Mouse (Mus musculus): Measurements from ENCODE around the gene Smarcd2. TPM values are rescaled to one million over a fixed set of nuclear protein-coding genes. Genes with fewer than 3 reads are reported as not detected.

Smarcd2 gene
- total and polyA plus RNA-seq, 3 experiments = 94.3 to 116 (median 110) TPM

DNA sequence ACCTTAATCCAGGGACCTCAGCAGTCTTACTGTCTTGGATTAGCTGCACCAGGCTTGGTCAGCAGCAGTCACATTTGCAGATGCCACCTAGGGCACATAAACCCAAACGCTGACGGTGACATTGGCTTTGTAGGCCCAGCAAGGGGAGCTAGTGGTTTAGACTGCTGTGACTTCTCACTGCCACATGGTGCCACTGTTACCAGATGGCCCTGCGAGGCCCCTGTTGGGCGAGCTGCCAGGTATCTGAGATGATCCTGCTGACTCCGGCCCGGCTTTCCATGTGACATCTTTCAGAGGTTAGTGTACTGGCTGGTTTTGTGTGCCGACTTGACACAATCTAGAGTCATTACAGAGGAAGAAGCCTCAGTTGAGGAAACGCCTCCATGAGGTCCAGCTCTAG, 16.6 kb upstream of the Smarcd2 start:
- Histone ChIP-seq H3K79me2 (replicated peaks; ENCODE audit: control insufficient read depth, extremely low read depth, insufficient read depth, poor library complexity, severe bottlenecking) (no peaks in the 10 kb centered on the region), H3K4me1 (ENCODE audit: control insufficient read depth in 1 of 2, insufficient read depth in 2 of 2) (peaks cover 0 to 14% of the 10 kb centered on the region in 2 experiments; a peak in 2 of 4 replicates), H3K9ac (ENCODE audit: insufficient read depth, low read depth) (no peak overlapping the region), H3K27me3 (replicated peaks) (no peaks in the 10 kb centered on the region), H3K4me3 (replicated peaks in 1 of 3; ENCODE audit: low read depth in 2 of 3, low read length in 2 of 3, poor library complexity in 1 of 3) (no peak overlapping the region), H3K36me3 (replicated peaks in 1 of 2; ENCODE audit: control insufficient read depth in 1 of 2, insufficient read depth in 1 of 2, low read length in 1 of 2) (no peaks in the 10 kb centered on the region), H3K27ac (ENCODE audit: insufficient read depth, low read depth) (no peak overlapping the region), H3K4me2 (ENCODE audit: insufficient read depth, low read depth, poor library complexity, severe bottlenecking) (no peak overlapping the region), H3K9me3 (replicated peaks; ENCODE audit: low read length) (peaks cover 9% of the 10 kb centered on the region)
- in situ Hi-C loops (cut with MboI; ENCODE audit: low pct_ligation_motif_present, low pct_unique_long_range_greater_than_20kb, low sequenced_read_pairs) = loop anchor here (5.0 kb wide), 1 partner anchor 38 kb away; no protein-coding TSS in a partner anchor
- dilution Hi-C loops (cut with MboI; ENCODE audit: extremely low pct_ligation_motif_present, extremely low pct_unique_long_range_greater_than_20kb, low sequenced_read_pairs) = no loop called here
- no peak for DNase-seq (ENCODE audit: extremely low read depth)
- TF ChIP-seq RAD21 (IDR thresholded peaks at IDR 0.05; ENCODE audit: low read depth, low read length) = peak; percentile 46
- peak in 1 of 2 experiments; percentile 81; a peak in 2 of 4 replicates for TF ChIP-seq CTCF (conservative IDR thresholded peaks at IDR 0.05 in 1 of 2, IDR thresholded peaks at IDR 0.05 in 1 of 2; ENCODE audit: low read depth in 2 of 2, low read length in 2 of 2)
- TF ChIP-seq SMC3 (IDR thresholded peaks at IDR 0.05; ENCODE audit: low read depth, low read length) = peak; percentile 70
- no peak for TF ChIP-seq JUN (IDR thresholded peaks at IDR 0.05; ENCODE audit: insufficient read depth, low read depth, low read length)

DNA sequence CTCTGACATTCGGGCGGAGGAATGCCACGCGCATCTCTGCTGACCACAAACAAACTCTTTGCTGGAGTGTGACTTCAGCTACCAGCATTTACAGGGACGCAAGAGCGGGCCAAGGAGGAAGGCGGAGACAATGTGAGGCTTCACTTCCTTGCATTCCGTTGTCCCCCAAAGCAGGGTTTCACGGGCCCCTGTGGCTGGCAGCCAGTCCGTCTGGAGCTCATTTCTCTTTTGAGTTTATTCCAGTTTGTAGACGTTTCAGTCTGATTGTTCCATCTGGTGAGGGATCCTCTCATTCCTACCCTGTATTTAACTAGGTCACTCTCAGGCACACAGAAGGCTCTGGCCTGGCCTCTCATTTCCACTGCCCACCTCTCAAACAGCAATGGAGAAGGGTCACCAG, 14.2 kb upstream of the Smarcd2 start:
- Histone ChIP-seq H3K79me2 (replicated peaks; ENCODE audit: control insufficient read depth, extremely low read depth, insufficient read depth, poor library complexity, severe bottlenecking) (no peaks in the 10 kb centered on the region), H3K9ac (ENCODE audit: insufficient read depth, low read depth) (no peak overlapping the region), H3K4me1 (ENCODE audit: control insufficient read depth in 1 of 2, insufficient read depth in 2 of 2) (peaks cover 0 to 14% of the 10 kb centered on the region in 2 experiments; a peak in 2 of 4 replicates), H3K9me3 (replicated peaks; ENCODE audit: low read length) (peaks cover 7% of the 10 kb centered on the region), H3K36me3 (replicated peaks in 1 of 2; ENCODE audit: control insufficient read depth in 1 of 2, insufficient read depth in 1 of 2, low read length in 1 of 2) (no peaks in the 10 kb centered on the region), H3K4me3 (replicated peaks in 1 of 3; ENCODE audit: low read depth in 2 of 3, low read length in 2 of 3, poor library complexity in 1 of 3) (no peak overlapping the region), H3K4me2 (ENCODE audit: insufficient read depth, low read depth, poor library complexity, severe bottlenecking) (no peak overlapping the region), H3K27ac (ENCODE audit: insufficient read depth, low read depth) (no peak overlapping the region), H3K27me3 (replicated peaks) (peaks cover 4% of the 10 kb centered on the region)
- dilution Hi-C loops (cut with MboI; ENCODE audit: extremely low pct_ligation_motif_present, extremely low pct_unique_long_range_greater_than_20kb, low sequenced_read_pairs) = no loop called here
- no peak for TF ChIP-seq SIN3A (IDR thresholded peaks at IDR 0.05; ENCODE audit: low read length)
- no peak for DNase-seq (ENCODE audit: extremely low read depth)
- in situ Hi-C loops (cut with MboI; ENCODE audit: low pct_ligation_motif_present, low pct_unique_long_range_greater_than_20kb, low sequenced_read_pairs) = loop anchor here (5.0 kb wide), 1 partner anchor 40 kb away; no protein-coding TSS in a partner anchor

- no peak overlapping the region for H3K9ac ChIP-seq (ENCODE audit: insufficient read depth, low read depth)
- H3K9me3 ChIP-seq (replicated peaks; ENCODE audit: low read length) = peaks cover 5% of the 10 kb centered on the region
- peaks cover 0 to 8% of the 10 kb centered on the region in 2 experiments; a peak in 1 of 4 replicates for H3K4me1 ChIP-seq (ENCODE audit: control insufficient read depth in 1 of 2, insufficient read depth in 2 of 2)
- dilution Hi-C loops (cut with MboI; ENCODE audit: extremely low pct_ligation_motif_present, extremely low pct_unique_long_range_greater_than_20kb, low sequenced_read_pairs) = no loop called here
- in situ Hi-C loops (cut with MboI; ENCODE audit: low pct_ligation_motif_present, low pct_unique_long_range_greater_than_20kb, low sequenced_read_pairs) = loop anchor here (5.0 kb wide), 1 partner anchor 41 kb away; no protein-coding TSS in a partner anchor
- H3K4me2 ChIP-seq (ENCODE audit: insufficient read depth, low read depth, poor library complexity, severe bottlenecking) = no peak overlapping the region
- DNase-seq (ENCODE audit: extremely low read depth) = no peak
- TF ChIP-seq POLR2AphosphoS2 (IDR thresholded peaks at IDR 0.05; ENCODE audit: low read depth, low read length) = no peak
- TF ChIP-seq SMC3 (IDR thresholded peaks at IDR 0.05; ENCODE audit: low read depth, low read length) = no peak
- no peak for TF ChIP-seq TCF12 (IDR thresholded peaks at IDR 0.05; ENCODE audit: low read depth, low read length)
- TF ChIP-seq CTCF (conservative IDR thresholded peaks at IDR 0.05 in 1 of 2, IDR thresholded peaks at IDR 0.05 in 1 of 2; ENCODE audit: low read depth in 2 of 2, low read length in 2 of 2) = no peak
- TF ChIP-seq SIN3A (IDR thresholded peaks at IDR 0.05; ENCODE audit: low read length) = no peak
- no peak for TF ChIP-seq GABPA (IDR thresholded peaks at IDR 0.05; ENCODE audit: insufficient replicate concordance, low read depth, low read length)
- no peak for TF ChIP-seq NRF1 (IDR thresholded peaks at IDR 0.05; ENCODE audit: low read depth, low read length)
- no peak for TF ChIP-seq JUND (conservative IDR thresholded peaks at IDR 0.05; ENCODE audit: low read depth, low read length)
- no peaks in the 10 kb centered on the region for H3K36me3 ChIP-seq (replicated peaks in 1 of 2; ENCODE audit: control insufficient read depth in 1 of 2, insufficient read depth in 1 of 2, low read length in 1 of 2)
- H3K79me2 ChIP-seq (replicated peaks; ENCODE audit: control insufficient read depth, extremely low read depth, insufficient read depth, poor library complexity, severe bottlenecking) = no peaks in the 10 kb centered on the region
- no peak overlapping the region for H3K4me3 ChIP-seq (replicated peaks in 1 of 3; ENCODE audit: low read depth in 2 of 3, low read length in 2 of 3, poor library complexity in 1 of 3)
- H3K27ac ChIP-seq (ENCODE audit: insufficient read depth, low read depth) = no peak overlapping the region
- H3K27me3 ChIP-seq (replicated peaks) = peaks cover 4% of the 10 kb centered on the region
Observed at GRCm38 (mm10) chr11:106286206-106286605, 13.4 kb upstream of the Smarcd2 start.
